Mouse (Mus musculus): ENCODE measurements around the gene Styxl1.

GRCm38 (mm10) chr5:135776546-135776945, 1.6 kb downstream of the Styxl1 start:
- TF ChIP-seq POLR2A (IDR thresholded peaks at IDR 0.05; ENCODE audit: insufficient read length, low read depth) = no peak
- TF ChIP-seq USF1 (IDR thresholded peaks at IDR 0.05; ENCODE audit: low read depth) = no peak
- no peak for TF ChIP-seq TCF3 (IDR thresholded peaks at IDR 0.05; ENCODE audit: insufficient read length, low read depth)
- TF ChIP-seq MAX (IDR thresholded peaks at IDR 0.05; ENCODE audit: low read depth) = no peak
- no peak for TF ChIP-seq MYOG (IDR thresholded peaks at IDR 0.05; ENCODE audit: control insufficient read depth in 1 of 3, insufficient read depth in 1 of 3, insufficient read length in 2 of 3, low read depth in 2 of 3)
- no peak for TF ChIP-seq MYOD1 (IDR thresholded peaks at IDR 0.05; ENCODE audit: control insufficient read depth in 1 of 3, insufficient read length in 2 of 3, low read depth in 2 of 3)
- TF ChIP-seq E2F4 (IDR thresholded peaks at IDR 0.05; ENCODE audit: insufficient read depth) = no peak
- TF ChIP-seq POLR2AphosphoS2 (IDR thresholded peaks at IDR 0.05; ENCODE audit: insufficient read length, low read depth) = no peak
- TF ChIP-seq CEBPB (IDR thresholded peaks at IDR 0.05; ENCODE audit: insufficient read depth, poor library complexity, severe bottlenecking) = no peak
- no peak for TF ChIP-seq TCF12 (IDR thresholded peaks at IDR 0.05; ENCODE audit: insufficient read depth, poor library complexity, severe bottlenecking)
- TF ChIP-seq SRF (IDR thresholded peaks at IDR 0.05; ENCODE audit: control insufficient read depth, insufficient read length, low read depth) = no peak
- TF ChIP-seq REST (IDR thresholded peaks at IDR 0.05; ENCODE audit: insufficient read depth, insufficient read length) = no peak

Data from myocyte (in vitro differentiated cells).